Mouse (Mus musculus) neural tube, postnatal 0 days (tissue): Measurements from ENCODE around the gene Prmt6. TPM values are rescaled to one million over a fixed set of nuclear protein-coding genes. Genes with fewer than 3 reads are reported as not detected.

Source experiments
- polyA plus RNA-seq: library from polyadenylated mRNA; unstranded; fragments of >200 nt; fragmentation: Nextera tagmentation; extraction: Ambion mirVana; gene quantifications from 2 replicates; pipeline ENCODE4 v1.2.1, GENCODE M21; 2015

The Prmt6 gene
- polyA plus RNA-seq, result 20.0 and 22.1 TPM in 2 replicates

DNA sequence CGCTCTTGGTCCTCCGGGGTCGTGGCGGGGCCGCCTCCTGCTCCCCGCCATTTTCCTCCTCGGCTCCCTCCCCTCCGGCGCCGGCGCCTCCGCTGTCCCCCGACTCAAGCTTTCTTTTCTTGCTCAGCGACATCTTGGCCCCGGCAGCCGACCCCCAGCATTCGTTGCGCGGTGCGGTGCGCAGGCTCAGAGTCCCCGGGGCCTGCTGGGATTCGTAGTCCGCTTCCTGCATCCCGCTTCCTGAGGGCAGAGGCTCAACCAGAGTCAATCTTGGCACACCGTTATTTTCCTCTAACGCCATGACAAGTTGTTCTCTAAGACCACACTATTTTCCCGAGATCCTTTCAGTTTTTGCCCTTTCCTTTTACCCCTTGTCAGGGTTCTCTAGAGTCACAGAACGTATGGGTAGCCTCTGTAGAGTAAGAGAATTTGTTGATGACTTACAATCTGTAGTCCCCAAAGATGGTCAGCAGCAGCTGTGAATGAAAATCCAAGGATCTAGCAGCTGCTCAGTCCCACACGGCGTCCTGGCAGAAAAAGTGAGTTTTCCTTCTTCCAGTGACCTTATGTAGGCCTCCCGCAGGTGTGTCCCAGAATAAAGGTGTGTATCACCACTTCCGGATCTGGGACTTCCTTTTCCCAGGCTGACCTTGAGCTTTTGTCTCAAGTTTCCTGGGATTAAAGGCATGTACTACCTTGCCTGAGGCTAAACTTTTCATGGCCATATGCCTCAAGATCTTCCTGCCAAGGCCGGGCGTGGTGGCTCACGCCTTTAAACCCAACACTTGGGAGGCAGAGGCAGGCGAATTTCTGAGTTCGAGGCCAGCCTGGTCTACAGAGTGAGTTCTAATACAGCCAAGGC lies at the start of gene Prmt6:
Gene Prmt6 (minus strand): TSS at position 160 of the 862 bp plus-strand sequence.

Other genes with a start within 250 kb of the Prmt6 start
- 22.1 and 23.1 TPM in 2 replicates for gene Ntng1, start 107.0 kb downstream of the Prmt6 start, polyA plus RNA-seq